Mouse (Mus musculus) heart, embryonic 13.5 days (tissue): ENCODE results near the gene Cbx2. TPM values are rescaled to one million over a fixed set of nuclear protein-coding genes. Genes with fewer than 3 reads are reported as not detected.

Experiments
- ATAC-seq: fragments of 200-750 bp; cut with Nextera tagmentation; 2 replicates; pipeline ENCODE4 v1.8.0; 2017; ENCODE audit warnings: moderate TSS enrichment; ENCODE audit not compliant: insufficient number of reproducible peaks, low FRiP score, low TSS enrichment; ENCODE audit errors: extremely low read depth
- H3K27ac ChIP-seq: fragments of 300-500 bp; sonication (generic); replicated peaks from 2 replicates; pipeline ENCODE4 v1.5.1; 2015; ENCODE audit warnings: moderate library complexity, mild to moderate bottlenecking, inconsistent platforms
- H3K27me3 ChIP-seq: fragments of 300-500 bp; sonication (generic); replicated peaks from 2 replicates; pipeline ENCODE4 v1.6.1; 2015; ENCODE audit warnings: mild to moderate bottlenecking, inconsistent platforms
- H3K36me3 ChIP-seq: fragments of 300-500 bp; sonication (generic); 2 replicates; pipeline ENCODE4 v1.6.1; 2015; ENCODE audit warnings: mild to moderate bottlenecking, inconsistent platforms
- H3K4me1 ChIP-seq: fragments of 300-500 bp; sonication (generic); 2 replicates; pipeline ENCODE4 v1.6.1; 2015; ENCODE audit warnings: inconsistent platforms
- H3K4me2 ChIP-seq: fragments of 300-500 bp; sonication (generic); 2 replicates; pipeline ENCODE4 v1.6.1; 2015; ENCODE audit warnings: inconsistent platforms, mild to moderate bottlenecking, moderate library complexity
- H3K4me3 ChIP-seq: fragments of 300-500 bp; sonication (generic); 2 replicates; pipeline ENCODE4 v1.5.1; 2015; ENCODE audit warnings: moderate library complexity, mild to moderate bottlenecking, inconsistent platforms
- H3K9ac ChIP-seq: fragments of 300-500 bp; sonication (generic); 2 replicates; pipeline ENCODE4 v1.6.1; 2015; ENCODE audit warnings: inconsistent platforms, mild to moderate bottlenecking, moderate library complexity
- H3K9me3 ChIP-seq: fragments of 300-500 bp; sonication (generic); 2 replicates; pipeline ENCODE4 v1.6.1; 2016; ENCODE audit warnings: inconsistent platforms
- WGBS: fragments of 180-500 bp; shearing (Covaris S2); methylation state at CpG from one replicate; pipeline ENCODE4 v1.1.7; 2015; ENCODE audit warnings: mixed read lengths; 5-methylcytosine and 5-hydroxymethylcytosine counted together
- polyA plus RNA-seq: library from polyadenylated mRNA; unstranded; fragments of >200 nt; fragmentation: Nextera tagmentation; extraction: Ambion mirVana; gene quantifications from 2 replicates; pipeline ENCODE4 v1.2.1, GENCODE M21; 2015

The Cbx2 gene
- polyA plus RNA-seq, 1 experiment from 2014 or later, result 18.9 TPM

- Histone ChIP-seq H3K9me3 (peaks cover 6% of the 10 kb centered on the region; the same call in 1 of the 2 replicates), H3K36me3 (peaks cover 5% of the 10 kb centered on the region; the same call in 1 of the 2 replicates), H3K9ac (no peak overlapping the region), H3K27me3 (peaks cover 43% of the 10 kb centered on the region), H3K4me1 (peaks cover 1% of the 10 kb centered on the region), H3K4me2 (no peak overlapping the region), H3K4me3 (no peak overlapping the region), H3K27ac (no peak overlapping the region)
- WGBS, result 76% methylated on average over 6 of the region's 6 CpGs
- no peak for ATAC-seq
These were observed 50.2 kb downstream of the Cbx2 start for GRCm38 (mm10) chr11:119072986-119073385.

GRCm38 (mm10) chr11:119073876-119074433, 51.2 kb downstream of the Cbx2 start:
- Histone ChIP-seq H3K4me2 (no peak overlapping the region), H3K4me1 (peaks cover 11% of the 10 kb centered on the region), H3K27ac (no peak overlapping the region), H3K27me3 (peaks cover 43% of the 10 kb centered on the region), H3K4me3 (no peak overlapping the region), H3K9me3 (peaks cover 6% of the 10 kb centered on the region; the same call in 1 of the 2 replicates), H3K36me3 (peaks cover 5% of the 10 kb centered on the region; the same call in 1 of the 2 replicates), H3K9ac (no peak overlapping the region)
- WGBS, result 67% methylated on average over 6 of the region's 6 CpGs
- no peak for ATAC-seq

- no peak overlapping the region for H3K27ac ChIP-seq
- no peak for ATAC-seq
- H3K9me3 ChIP-seq, result no peaks in the 10 kb centered on the region
- 77% methylated on average over 5 of the region's 5 CpGs for WGBS
- no peak overlapping the region for H3K9ac ChIP-seq
- peaks cover 20% of the 10 kb centered on the region for H3K36me3 ChIP-seq
- peaks cover 27% of the 10 kb centered on the region for H3K4me1 ChIP-seq
- H3K4me2 ChIP-seq, result no peak overlapping the region
- H3K4me3 ChIP-seq, result no peak overlapping the region
- H3K27me3 ChIP-seq, result peaks cover 43% of the 10 kb centered on the region
These were observed 53.0 kb downstream of the Cbx2 start for GRCm38 (mm10) chr11:119075805-119076204.

GRCm38 (mm10) chr11:119077755-119078154, 55.0 kb downstream of the Cbx2 start:
- WGBS, result 73% methylated on average over 4 of the region's 4 CpGs
- ATAC-seq, result no peak
- H3K27me3 ChIP-seq, result peaks cover 43% of the 10 kb centered on the region
- H3K9me3 ChIP-seq, result no peaks in the 10 kb centered on the region
- H3K9ac ChIP-seq, result no peak overlapping the region; the same call in 1 of the 2 replicates
- peaks cover 46% of the 10 kb centered on the region for H3K4me1 ChIP-seq
- no peak overlapping the region for H3K4me3 ChIP-seq
- H3K27ac ChIP-seq, result no peak overlapping the region
- H3K4me2 ChIP-seq, result no peak overlapping the region
- H3K36me3 ChIP-seq, result peaks cover 38% of the 10 kb centered on the region

GRCm38 (mm10) chr11:119078691-119079444, 56.1 kb downstream of the Cbx2 start:
- peak; percentile 27; the same call in 1 of the 2 replicates for ATAC-seq
- Histone ChIP-seq H3K9me3 (no peaks in the 10 kb centered on the region), H3K4me2 (peak overlapping the region; percentile 60), H3K9ac (peak overlapping the region; percentile 59), H3K4me1 (peaks cover 57% of the 10 kb centered on the region), H3K36me3 (peaks cover 40% of the 10 kb centered on the region), H3K27me3 (peaks cover 41% of the 10 kb centered on the region), H3K27ac (peak overlapping the region; percentile 76), H3K4me3 (peak overlapping the region; percentile 26)
- WGBS, result 5% methylated on average over 22 of the region's 27 CpGs

DNA sequence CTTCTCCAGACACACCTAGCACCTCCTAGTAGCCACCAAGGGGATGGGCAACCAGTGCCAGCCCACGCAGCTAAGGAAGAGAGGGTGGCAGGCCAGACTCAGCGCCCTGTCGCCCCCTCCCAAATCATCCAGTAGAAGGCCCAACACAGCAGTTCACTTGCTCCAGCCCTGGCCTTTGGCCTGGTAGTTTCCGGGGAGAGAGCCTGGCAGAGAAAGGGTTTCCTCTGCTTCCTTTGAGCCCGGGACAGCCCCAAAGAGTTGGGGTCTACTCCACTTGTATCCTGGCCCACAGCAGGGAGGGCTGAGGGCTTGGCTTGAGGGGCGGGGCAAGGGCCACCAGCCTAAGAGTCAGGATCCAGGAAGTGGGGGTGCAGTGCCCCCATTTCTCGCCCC, 56.7 kb downstream of the Cbx2 start:
- Histone ChIP-seq H3K9ac (peak overlapping the region; percentile 59), H3K27ac (peak overlapping the region; percentile 76), H3K9me3 (no peaks in the 10 kb centered on the region), H3K4me3 (peak overlapping the region; percentile 26), H3K4me2 (peak overlapping the region; percentile 60), H3K4me1 (peaks cover 63% of the 10 kb centered on the region), H3K36me3 (peaks cover 40% of the 10 kb centered on the region), H3K27me3 (peaks cover 36% of the 10 kb centered on the region)
- ATAC-seq, result no peak
- 39% methylated on average over 7 of the region's 7 CpGs for WGBS

DNA sequence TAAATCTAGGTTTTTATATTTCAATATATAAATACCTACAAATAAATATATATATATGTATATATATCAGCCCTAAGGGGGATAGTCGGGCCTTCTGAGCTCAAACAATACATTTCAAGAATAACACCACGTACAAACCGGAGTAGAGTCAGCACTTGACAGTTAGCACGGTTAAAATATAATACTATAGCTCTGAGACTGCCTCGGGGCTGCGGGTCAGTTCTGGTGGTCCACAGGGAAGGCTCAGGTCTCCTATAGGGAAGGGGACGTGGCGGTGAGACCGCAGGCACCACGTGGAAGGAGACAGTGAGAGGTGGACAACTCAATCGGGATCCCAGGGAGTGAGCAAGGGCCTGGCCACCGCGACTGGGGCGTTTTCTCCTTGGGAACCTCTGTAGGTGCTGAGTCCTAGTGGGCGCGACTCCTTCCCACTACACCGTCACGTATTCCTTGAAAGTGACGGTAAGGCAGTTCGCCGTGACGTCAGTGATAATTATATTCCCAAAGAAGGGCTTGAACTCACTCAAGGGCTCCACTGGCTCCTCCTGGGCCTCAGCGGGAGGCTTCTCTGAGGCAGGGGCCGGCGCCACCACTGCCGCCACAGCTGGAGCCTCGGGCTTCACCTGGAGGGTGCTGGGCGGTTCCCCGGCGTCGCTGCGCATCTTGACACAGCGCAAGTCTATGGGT, 57.8 kb downstream of the Cbx2 start:
- no peak for ATAC-seq
- Histone ChIP-seq H3K4me2 (no peak overlapping the region), H3K27ac (no peak overlapping the region), H3K9me3 (no peaks in the 10 kb centered on the region), H3K9ac (peak overlapping the region; percentile 47; the same call in 1 of the 2 replicates), H3K4me3 (no peak overlapping the region; the same call in 1 of the 2 replicates), H3K36me3 (peaks cover 40% of the 10 kb centered on the region), H3K27me3 (peaks cover 30% of the 10 kb centered on the region), H3K4me1 (peaks cover 66% of the 10 kb centered on the region)
- 55% methylated on average over 33 of the region's 33 CpGs for WGBS

Other genes with a start within 250 kb of the Cbx2 start
- gene Rbfox3, start 111.4 kb upstream of the Cbx2 start, polyA plus RNA-seq, result 0.13 and 0.20 TPM in 2 replicates
- gene Enpp7, start 34.8 kb upstream of the Cbx2 start, polyA plus RNA-seq, result not detected in 2 replicates
- 6.1 and 7.0 TPM in 2 replicates for gene Cbx8, start 18.0 kb downstream of the Cbx2 start, polyA plus RNA-seq
- 8.0 and 9.5 TPM in 2 replicates for gene Cbx4, start 63.3 kb downstream of the Cbx2 start, polyA plus RNA-seq
- 9.6 and 9.7 TPM in 2 replicates for gene Tbc1d16, start 205.5 kb downstream of the Cbx2 start, polyA plus RNA-seq
- gene Ccdc40, start 205.6 kb downstream of the Cbx2 start, polyA plus RNA-seq, result 1.5 and 3.1 TPM in 2 replicates
- 103 and 104 TPM in 2 replicates for gene Gaa, start 244.9 kb downstream of the Cbx2 start, polyA plus RNA-seq